11 mouse cellular contexts compared by ENCODE assay signal in genomic region chr10:94397833-94398596, GRCm38 (mm10).
A peak's percentile ranks its signal among the peaks of the same experiment; 100 is the strongest.
DNase-seq lines count a peak whose midpoint lies in the region; ATAC-seq lines count a peak whose summit lies in the region.
"Had no signal": no experiment of that assay in that cellular context is flagged by ENCODE, and none has a peak within 500 bp of the region (broad histone marks: within the 10 kb centered on the region; RNA-seq: fewer than 3 reads in every experiment).

No protein-coding gene starts in this region.

- H3K4me3 ChIP-seq in kidney, embryonic 14.5 days (ENCODE audit: low read length) = no peak overlapping the region
- H3K4me3 ChIP-seq: embryonic facial prominence, embryonic 15.5 days; heart, embryonic 13.5 days had no signal

- intact Hi-C loops in heart, postnatal 14 days (cut with DNase I) = no loop called here

- H3K27ac ChIP-seq in kidney, embryonic 14.5 days (ENCODE audit: low read depth, low read length) = no peak overlapping the region
- H3K27ac ChIP-seq: embryonic facial prominence, embryonic 15.5 days; heart, embryonic 13.5 days had no signal

- 0 out of 2 replicates have a peak, but pooled peaks cover 3% of the 10 kb centered on the region for H3K9me3 ChIP-seq in kidney, embryonic 14.5 days (ENCODE audit: control insufficient read depth, low read length)
- H3K9me3 ChIP-seq: embryonic facial prominence, embryonic 15.5 days had no signal

- no peaks in the 10 kb centered on the region for H3K36me3 ChIP-seq in kidney, embryonic 14.5 days (ENCODE audit: control insufficient read depth, insufficient read depth, low read length)
- H3K36me3 ChIP-seq: embryonic facial prominence, embryonic 15.5 days; heart, embryonic 13.5 days had no signal

- 52% methylated on average over 11 of the region's 11 CpGs for WGBS in kidney, embryonic 14.5 days

- H3K4me2 ChIP-seq in kidney, embryonic 14.5 days (replicated peaks; ENCODE audit: low read depth, low read length) = no peak overlapping the region
- H3K4me2 ChIP-seq: embryonic facial prominence, embryonic 15.5 days; heart, embryonic 13.5 days had no signal

- H3K9ac ChIP-seq in kidney, embryonic 14.5 days (ENCODE audit: low read depth, low read length) = no peak overlapping the region
- H3K9ac ChIP-seq: embryonic facial prominence, embryonic 15.5 days; heart, embryonic 13.5 days had no signal

- H3K27me3 ChIP-seq in kidney, embryonic 14.5 days (ENCODE audit: control insufficient read depth, insufficient read depth, low read length) = no peaks in the 10 kb centered on the region
- H3K27me3 ChIP-seq: heart, embryonic 13.5 days had no signal

- DNase-seq in kidney, adult 11 months = peak; percentile 46
- peak; percentile 21 for DNase-seq in cerebellum, adult 9-11 months
- peak; percentile 44 to 46 for DNase-seq in heart, postnatal 14 days
- DNase-seq in lung, postnatal 10 days = peak; percentile 78
- DNase-seq in frontal cortex, postnatal 25 days (ENCODE audit: low spot score in 2 of 2) = no peak
- DNase-seq in layer of hippocampus, postnatal 25 days (ENCODE audit: extremely low spot score in 1 of 2, low spot score in 1 of 2) = no peak
- DNase-seq: spleen, adult 18-20 months; thymus, postnatal 14 days had no signal

- ATAC-seq in kidney, embryonic 14.5 days (ENCODE audit: low FRiP score, low TSS enrichment) = no peak

- H3K4me1 ChIP-seq in kidney, embryonic 14.5 days (ENCODE audit: control insufficient read depth, insufficient read depth, low read length) = no peaks in the 10 kb centered on the region
- H3K4me1 ChIP-seq: embryonic facial prominence, embryonic 15.5 days; heart, embryonic 13.5 days had no signal

Comparison
In these comparisons a context has a peak if more than half of its experiments do, and no peak if none do; other contexts are left out.
1. DNase-seq: peak in kidney, adult 11 months (single experiment), cerebellum, adult 9-11 months (single experiment), heart, postnatal 14 days (2 of 2) and lung, postnatal 10 days (single experiment); none in frontal cortex, postnatal 25 days (0 of 2) and layer of hippocampus, postnatal 25 days (0 of 2).